Mouse (Mus musculus) layer of hippocampus, adult 8-10 months (tissue): Measurements from ENCODE around the gene Prlr. TPM values are rescaled to one million over a fixed set of nuclear protein-coding genes. Genes with fewer than 3 reads are reported as not detected.

Experiments used
- DNase-seq, 2 experiments: peaks; one replicate each; pipeline ENCODE4 v3.0.0; 2022; ENCODE audit warnings: low spot score in 2 of 2
- total RNA-seq, 4 experiments: library from RNA; stranded (reverse); gene quantifications; 2 replicates each; pipeline ENCODE4 v1.2.4; 2022

Prlr gene
- total RNA-seq, 4 experiments from 2014 or later: 3.3 to 5.7 (median 5.2) TPM

DNA sequence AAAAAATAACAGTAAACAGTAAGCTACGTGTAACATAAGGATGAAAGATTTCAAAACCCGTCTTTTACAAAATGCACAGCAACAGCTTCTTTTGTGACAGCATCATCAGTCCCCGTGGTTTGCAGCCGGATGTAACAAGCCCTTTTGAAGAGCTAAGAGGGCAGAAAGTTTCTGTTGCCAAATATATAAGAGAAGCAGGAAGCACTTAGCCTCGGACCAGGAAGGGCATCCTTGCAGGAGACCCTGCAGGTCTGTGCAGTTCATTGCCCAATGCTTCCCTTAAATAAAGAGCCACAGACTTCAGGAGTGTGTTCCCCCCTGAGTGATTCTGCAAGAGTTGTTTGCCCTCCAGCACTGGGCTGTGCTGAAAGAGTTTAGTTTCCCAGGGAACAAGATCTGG lies 58.9 kb downstream of the Prlr start:
- no peak for DNase-seq

DNA sequence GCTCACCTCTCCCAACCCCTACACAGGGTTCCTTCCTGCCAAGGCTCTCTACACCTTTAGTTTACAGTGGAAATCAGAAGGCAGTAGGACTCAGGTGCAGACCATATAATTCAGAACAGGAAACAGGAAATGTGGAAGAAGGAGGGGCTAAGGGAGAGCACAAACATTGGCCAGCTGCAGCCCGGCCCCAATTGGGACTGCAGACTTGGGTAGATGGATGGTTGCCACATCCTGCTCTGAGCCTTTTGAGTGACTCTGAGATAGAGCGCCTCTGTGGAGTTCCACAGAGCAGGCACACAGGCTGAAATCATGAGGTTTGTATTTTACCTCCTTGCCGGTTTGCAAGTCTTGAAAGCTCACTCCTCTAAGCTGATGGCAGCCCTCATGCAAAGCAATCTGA lies 59.8 kb downstream of the Prlr start:
- DNase-seq: no peak

DNA sequence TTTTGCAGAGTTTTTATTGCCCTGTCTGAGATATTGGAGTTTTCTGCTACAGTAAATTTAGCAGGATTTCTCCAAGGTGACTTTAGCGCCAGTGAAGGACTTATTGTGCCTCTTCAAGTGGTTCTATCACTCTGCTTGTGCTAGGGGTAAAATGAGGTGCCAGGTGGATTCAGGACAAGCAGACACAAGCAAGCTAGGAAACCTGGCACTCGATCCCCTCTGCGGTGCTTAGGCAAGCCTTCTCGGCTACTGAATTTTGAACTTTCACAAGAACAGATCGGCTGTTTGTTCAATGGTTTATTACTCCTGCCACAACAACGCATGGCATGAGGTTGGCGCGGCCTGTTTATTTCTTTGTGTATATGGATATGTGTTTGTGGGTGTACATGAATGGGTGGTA lies 61.4 kb downstream of the Prlr start:
- DNase-seq: no peak

DNA sequence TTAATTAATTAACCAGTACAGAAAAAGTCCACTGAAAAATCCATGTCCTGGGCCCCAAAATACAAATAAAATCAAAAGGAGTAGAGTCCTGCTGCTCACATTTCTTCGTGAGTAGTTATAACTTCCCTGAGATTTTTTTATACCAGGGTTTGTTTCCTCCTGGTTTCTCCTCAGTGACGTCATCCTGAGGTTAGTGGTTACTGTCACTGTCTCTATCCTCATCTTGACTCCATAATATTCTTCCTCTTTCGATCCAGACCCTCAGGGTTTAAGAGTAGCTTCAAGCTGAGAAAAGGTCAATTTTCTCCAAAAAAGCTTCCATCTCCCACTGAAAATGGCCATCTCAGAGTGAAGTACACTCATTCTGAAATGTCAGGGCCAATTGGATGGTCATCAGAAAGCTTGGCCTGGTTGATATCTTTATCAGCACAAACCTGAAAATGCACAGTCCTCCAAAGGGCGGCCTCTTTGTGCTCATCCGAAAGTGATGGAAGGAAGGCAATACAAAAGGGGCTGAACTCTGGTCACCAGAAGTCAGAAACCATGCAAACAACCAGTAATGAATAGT lies 63.3 kb downstream of the Prlr start:
- DNase-seq: no peak

DNA sequence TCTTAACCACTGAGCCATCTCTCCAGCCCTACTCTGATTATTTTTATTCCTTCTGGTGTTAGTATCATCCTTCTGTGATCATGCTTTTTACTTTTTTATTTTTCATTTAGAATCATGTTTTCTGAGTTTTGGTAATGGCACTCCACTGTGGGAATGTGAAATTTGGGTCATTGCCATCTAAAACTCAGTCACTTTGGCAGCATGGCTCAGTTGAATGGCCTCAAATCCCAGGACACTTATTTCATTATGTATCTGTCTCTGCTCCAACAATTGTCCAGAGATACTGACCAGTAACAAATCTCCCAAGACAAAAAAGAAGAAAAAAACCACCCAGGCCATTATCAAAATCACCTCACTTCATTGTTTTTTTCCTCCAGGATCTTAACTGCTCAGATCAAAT lies 65.2 kb downstream of the Prlr start:
- DNase-seq: no peak

DNA sequence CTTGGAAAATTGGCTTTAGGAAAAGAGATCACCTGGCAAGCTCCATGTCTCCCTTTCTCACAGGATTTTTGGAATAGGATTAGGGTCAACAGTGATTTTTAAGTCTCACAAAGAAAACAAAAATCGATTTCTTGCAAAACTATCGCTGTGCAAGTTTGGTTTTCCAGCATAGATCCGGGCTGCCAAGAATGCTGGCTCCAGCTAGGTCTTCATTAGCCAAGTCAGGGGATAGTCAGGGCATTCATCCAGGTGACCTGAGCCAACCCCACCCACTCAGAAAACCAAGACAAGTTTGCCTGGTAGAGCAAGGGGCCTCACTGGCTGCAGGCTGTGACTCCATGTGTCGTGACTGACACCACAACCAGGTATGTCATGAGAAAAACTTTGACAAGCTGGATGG lies 72.2 kb downstream of the Prlr start:
- no peak for DNase-seq

DNA sequence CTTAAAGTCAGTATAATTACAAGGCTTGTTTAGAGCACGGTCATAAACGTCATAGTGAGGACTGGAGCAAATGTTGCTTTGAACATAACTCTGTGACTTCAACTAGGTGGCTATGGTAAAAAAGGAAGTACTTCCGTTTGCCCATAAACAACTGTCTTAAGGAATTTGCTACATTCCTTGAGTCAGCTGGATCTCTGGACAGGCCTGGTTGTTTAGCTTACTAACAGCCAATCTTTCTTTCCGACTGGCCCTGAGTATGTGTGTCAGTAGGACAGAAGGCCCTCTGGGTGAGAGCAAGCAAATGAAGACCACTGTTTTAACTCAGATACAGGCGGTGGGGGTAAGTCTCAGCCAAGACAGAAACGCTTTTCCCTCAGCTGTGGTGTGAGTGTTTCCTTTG lies 73.7 kb downstream of the Prlr start:
- no peak for DNase-seq

DNA sequence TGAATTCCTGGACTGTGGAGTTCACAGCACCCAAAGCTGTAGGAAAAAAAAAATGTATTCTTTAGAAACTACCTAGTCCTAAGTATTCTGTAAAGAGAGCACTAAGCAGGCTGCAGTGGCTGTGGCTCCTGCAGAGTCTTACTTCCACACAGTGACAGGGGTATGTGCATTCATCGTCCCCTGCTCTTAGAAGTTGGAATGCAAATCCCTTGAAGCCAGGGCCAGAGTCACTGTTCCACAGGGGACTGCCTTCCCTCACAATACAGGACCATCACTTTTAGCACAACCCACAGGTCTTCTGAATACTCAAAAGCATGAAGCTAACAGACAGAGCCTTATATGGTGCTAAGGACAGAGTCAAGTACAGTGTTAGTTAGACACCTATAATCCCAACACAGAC lies 75.5 kb downstream of the Prlr start:
- no peak for DNase-seq

DNA sequence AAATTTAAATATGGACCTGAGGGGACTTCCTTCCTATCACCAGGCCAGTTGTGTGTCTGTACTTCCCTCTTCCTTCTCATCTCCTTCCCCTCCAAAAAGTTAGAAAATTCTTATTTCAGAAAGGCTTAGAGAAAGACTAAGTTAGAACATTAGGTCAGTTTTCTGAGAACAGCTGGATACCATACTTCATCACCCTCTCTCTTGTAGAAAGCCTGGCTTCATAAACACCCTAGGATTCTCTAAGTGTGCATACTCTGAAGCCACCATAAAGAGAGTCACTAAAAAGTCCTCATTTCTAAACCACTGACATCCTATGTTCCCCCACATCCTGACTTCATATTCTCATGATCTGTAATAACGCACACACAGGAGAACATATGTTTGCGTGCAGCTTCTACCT lies 85.2 kb downstream of the Prlr start:
- no peak for DNase-seq

DNA sequence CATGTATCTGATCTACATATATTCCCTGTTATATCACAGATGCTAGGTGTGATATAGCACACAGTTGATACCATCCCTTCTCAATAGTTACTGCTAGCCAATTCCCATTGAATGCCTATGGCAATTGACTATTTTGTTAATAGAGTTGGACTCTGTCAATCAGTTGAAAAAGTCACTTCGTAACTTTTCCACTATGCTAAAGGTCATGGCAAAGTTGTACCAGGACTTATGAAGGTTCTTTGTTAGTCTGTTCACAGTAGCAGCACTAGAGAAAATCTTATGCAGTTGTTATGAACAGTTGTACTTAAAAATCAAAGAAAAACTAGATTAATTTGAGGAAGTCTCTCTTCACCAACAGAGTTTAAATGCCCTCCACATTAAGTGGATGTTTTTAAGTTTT lies 85.6 kb downstream of the Prlr start:
- no peak for DNase-seq

DNA sequence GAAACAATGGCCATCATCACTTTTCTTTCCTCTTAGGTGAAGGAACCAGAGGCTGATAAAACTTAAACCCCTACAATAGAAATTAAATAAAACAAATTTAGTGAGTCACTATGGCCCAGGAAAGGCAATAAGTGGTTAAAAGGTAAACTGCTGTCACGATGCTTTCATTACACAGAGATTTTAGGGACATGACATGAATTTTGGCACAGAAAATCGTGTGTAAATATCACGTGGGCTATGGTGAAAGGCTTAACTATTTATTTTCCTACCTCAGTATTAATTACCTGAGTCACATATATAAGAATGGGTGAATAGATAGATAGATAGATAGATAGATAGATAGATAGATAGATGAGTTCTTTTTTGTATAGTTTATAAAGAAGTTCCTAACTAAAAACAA lies 86.4 kb downstream of the Prlr start:
- no peak for DNase-seq

DNA sequence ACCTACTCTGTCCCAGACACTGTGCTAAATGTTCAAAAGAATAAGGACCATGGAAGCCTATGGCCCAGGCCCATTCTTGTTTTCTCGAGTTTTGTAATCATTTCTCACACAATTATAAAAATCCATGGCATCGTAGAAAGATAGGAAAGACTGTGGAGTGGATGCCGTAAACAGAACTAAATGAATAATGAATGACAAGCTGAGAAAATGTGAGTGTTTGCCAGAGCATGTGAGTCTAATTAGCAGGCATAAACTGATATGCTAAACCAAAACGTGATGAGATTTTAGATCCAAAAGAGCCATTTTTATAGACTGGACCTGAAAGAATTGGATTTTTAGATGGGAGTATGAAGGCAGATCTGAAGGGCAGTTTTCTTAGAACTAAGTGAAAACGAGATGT lies 87.8 kb downstream of the Prlr start:
- DNase-seq: no peak

DNA sequence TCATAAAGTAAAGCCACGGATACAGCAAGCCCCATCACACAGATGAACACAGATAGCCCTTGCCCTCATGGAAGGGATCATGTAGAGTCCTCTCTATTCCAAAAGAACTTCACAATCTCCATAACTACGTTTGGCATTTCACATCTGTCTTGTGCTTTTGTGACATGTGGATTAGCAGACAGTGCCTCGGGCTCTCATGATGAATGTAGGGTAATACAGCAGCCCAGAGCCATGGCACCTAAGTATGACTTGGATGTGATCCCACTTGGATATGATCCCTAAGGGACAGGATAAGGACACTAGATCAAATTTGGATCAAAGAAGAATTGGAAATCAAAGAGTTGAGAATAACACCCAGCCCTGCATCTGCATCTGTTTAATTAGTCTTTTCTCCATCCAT lies 90.2 kb downstream of the Prlr start:
- no peak for DNase-seq

DNA sequence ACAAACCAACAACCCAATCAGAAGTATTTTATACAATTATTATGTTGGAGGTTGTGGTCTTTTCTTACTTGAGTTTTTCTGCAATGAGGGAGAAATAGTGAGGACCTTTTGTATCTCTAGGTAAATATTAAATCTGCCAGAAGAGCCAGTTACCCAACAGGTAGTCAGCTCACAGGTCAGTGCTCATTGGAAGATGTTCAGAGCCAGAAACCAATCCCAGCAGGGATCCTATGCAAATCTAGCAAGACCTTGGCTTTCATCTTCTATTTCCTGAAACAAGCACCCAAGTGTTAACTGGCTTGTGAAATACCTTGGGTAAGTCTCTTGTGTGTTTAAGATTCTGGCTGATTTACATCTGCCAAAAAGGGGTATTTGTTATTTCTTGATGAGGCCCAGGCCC lies 99.3 kb downstream of the Prlr start:
- no peak for DNase-seq

DNA sequence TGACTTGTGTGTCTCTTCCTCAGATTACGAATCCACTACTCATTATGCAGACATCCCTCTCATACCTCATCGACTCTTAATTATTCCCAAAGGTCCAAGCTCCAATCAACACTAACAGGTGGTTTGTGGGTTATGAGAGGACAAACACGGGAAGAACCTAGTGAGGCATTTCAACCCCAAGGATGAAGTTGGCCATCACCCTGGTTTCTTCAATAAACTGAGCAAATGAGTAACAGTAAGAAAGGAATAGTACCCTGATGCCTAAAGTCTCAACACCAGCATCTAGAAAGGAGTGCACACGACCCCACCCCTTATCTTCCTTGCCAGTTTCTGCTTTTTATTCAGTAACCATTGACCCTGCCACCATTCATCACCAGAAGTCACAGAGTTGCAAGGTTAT lies 100.4 kb downstream of the Prlr start:
- no peak for DNase-seq

DNA sequence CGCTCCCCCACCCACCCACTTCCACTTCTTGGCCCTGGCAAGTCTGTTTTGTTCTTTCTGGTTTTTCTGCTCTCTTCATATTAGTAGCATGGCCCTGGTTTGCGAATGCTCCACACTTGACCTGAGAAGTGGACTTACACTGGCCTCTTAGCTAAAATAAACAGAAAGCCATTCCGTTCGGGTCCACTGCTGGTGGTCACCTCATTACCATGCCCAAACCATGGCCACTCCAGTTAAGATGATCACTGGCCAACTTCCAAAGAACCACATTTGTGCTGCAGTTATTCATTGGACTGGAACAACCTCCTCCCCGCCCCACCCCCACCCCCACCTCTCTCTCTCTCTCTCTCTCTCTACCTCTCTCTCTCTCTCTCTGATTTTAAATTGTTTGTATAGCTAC lies 104.5 kb downstream of the Prlr start:
- DNase-seq: no peak

DNA sequence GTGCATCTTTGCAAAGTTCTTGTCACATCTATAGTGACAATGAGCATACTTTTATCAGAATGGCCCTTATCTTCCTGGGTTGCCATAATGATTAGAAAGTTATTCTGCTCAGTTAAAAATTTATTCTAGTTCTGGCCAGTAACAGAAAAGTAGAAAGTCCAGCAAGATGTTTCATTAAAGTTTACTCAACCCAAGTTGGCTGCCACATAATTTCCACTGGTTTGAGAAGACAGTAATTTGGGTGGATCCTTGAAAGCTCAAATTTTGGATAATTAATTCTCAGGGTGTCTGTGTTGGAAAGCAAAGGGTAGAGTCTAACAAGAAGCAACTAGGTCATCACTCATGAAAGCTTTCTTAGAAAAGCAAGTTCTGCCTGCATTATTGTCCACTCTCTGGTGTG lies 106.6 kb downstream of the Prlr start:
- DNase-seq: no peak

DNA sequence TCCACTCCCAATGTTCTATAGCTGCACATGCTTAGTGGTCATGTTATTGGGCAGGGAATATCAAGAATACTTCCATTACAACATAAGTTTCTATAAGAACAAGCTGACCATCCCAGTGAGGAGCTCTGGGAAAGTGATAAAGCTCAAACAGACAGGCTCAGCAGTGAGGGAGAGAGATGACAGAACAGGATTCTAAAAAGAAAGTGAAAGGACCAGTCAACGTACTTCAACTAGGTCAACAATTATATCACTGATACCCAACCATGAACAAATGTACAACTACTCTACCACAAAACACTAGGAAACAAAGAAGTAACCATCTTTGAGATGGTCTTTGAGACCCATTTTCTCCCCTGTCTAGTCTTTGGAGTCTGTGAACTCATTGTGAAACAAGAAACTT lies 119.5 kb downstream of the Prlr start:
- DNase-seq: no peak

DNA sequence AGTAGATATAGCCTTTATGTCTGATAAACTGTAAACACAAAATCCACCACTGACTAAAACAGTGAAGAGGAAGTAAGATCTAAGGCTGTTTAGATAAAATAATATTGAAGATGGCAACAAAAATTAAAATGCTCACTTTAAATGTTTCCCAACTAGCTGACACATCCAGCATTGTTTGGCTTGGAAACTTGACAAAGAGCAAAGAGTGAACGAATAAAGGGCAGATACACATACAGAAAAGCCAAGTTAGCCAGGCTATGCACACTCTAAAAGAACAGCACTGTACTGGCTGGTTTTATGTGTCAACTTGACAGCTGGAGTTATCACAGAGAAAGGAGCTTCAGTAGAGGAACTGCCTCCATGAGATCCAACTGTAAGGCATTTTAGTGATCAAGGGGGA lies 121.0 kb downstream of the Prlr start:
- DNase-seq: no peak

DNA sequence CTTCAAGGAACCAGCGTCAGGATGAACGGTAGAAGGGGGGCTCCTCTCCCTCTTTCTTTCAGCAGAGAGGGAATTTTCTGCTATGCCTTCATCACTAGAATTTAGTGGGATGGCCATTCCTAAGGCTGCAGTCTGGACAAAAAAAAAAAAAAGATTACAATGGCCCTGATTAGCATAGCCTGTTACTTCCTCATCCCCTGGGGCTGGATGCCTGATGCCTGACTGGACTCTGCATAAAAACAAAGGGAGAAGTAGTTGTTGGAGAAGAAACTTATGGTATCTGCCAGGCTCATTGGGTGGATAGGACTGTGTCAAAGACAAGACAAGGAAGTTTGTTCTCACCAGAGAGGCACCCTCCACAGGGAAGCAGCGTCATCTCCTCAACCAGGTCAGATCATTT lies 122.4 kb downstream of the Prlr start:
- no peak for DNase-seq

DNA sequence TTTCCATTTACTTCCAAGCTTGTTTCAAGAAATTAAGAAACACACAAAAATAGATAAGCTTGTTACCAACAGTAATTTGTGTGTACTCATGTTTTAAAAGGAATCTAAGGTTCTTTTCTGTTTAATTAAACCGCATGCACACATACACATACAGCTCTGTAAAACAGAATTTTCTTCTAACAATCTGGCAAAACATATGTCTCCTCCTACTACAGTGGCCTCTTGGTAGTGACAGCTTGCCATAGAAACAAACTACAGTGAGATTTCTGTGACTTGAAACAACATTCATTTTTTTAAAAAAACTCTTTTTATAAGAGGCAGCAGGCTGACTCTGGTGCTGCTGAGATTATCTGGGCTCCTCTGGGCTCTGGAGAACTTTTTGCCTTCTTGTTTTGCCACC lies 129.4 kb downstream of the Prlr start:
- DNase-seq: peak; percentile 2 to 9

DNA sequence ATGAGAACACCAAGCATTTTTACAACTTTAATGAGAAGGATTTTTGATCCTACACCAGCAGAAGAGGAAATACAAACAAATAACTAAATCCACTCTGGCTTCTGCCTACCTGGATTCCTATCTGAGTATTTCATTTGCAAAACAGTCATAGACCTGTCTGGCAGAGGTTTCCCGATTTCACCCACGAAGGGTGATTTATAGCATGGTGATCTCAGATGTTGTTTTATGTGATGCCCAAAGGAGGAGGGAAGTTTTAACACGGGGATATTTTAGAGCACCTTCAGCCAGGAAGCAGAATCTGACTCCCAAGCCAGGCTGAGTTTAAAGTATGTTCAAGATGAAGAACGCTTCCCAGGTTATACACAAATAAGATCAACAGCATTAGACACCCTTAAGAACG lies 134.8 kb downstream of the Prlr start:
- DNase-seq: no peak

DNA sequence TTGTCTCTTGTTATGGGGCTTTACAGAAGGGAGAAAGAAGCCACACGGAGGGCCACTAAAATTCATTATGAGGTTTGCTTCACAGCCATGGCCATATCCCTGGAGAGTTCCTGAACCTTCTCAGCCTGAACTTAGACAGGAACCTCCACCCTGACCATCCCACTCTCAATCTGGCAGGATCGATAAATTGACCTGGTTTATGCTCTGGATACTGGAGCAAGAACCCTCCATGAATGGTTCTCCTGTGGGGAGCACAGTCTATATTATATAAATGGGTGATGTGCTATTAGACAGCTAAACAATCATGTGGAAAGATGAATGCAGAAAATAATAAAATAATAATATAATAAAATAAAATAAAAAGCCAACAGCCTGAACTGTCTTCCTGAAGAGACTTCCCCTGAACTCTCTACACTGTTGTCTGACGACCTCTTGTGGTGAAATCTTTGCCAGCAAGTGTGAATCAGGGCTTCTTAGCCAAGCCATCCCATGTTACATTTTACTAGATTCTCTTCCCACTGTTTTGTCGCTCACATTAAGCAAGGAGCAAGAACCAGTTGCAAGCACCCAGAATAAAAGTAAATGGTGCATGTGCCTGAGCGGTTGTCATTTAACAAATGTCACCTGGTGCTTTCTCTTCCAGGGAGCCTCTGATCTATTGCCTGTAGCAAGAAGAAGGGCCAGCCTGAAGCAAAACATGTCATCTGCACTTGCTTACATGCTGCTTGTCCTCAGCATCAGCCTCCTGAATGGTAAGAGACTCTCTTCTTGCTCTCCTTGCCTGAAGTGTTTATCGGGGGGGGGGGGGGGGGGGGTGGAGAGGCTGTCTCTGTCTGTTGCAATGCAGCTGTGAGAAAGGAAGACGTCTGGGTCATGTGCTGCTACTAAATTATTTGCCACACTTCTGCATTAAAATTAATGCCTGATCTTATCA lies 136.8 kb downstream of the Prlr start:
- peak; percentile 31 to 68 for DNase-seq
